ENCODE assay signal across 13 mouse cellular contexts in the genomic region with DNA sequence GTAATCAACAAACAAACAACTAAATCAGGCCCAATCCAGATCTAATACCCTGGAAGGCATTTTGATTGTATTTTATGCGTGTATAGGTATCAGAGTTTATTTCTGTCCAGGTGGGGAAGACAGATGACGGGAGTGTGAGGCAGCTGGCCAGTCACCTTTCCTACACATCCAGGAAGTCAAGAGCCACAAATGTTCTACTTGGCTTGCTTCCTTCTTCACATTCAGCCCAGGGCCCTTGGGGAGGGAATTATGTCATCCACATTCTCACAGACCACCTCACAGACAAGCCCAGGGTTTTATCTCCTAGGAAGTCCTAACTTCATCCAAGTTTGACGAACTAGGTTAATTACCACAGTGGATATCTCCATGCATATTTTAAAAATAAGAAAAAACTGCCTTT.
DNase-seq lines count a peak whose midpoint lies in the region; ATAC-seq and TF ChIP-seq lines count a peak whose summit lies in the region.
"Had no signal": no experiment of that assay in that cellular context is flagged by ENCODE, and none has a peak within 500 bp of the region (broad histone marks: within the 10 kb centered on the region; RNA-seq: fewer than 3 reads in every experiment).

No protein-coding gene starts in this region.

- H3K4me2 ChIP-seq in embryonic facial prominence, embryonic 14.5 days (ENCODE audit: low read depth, low read length), result no peak overlapping the region
- H3K4me2 ChIP-seq in intestine, embryonic 14.5 days (ENCODE audit: low read length), result no peak overlapping the region
- no peak overlapping the region for H3K4me2 ChIP-seq in intestine, postnatal 0 days (replicated peaks; ENCODE audit: low read depth)
- H3K4me2 ChIP-seq in heart, embryonic 16.5 days (ENCODE audit: low read depth, low read length), result peak overlapping the region; percentile 44
- H3K4me2 ChIP-seq: neural tube, embryonic 13.5 days had no signal

- H3K4me3 ChIP-seq in embryonic facial prominence, embryonic 14.5 days (ENCODE audit: low read depth, low read length), result no peak overlapping the region
- no peak overlapping the region for H3K4me3 ChIP-seq in embryonic facial prominence, embryonic 10.5 days
- no peak overlapping the region for H3K4me3 ChIP-seq in intestine, embryonic 14.5 days (ENCODE audit: low read depth, low read length)
- no peak overlapping the region for H3K4me3 ChIP-seq in intestine, postnatal 0 days (ENCODE audit: low read depth, low read length)
- no peak overlapping the region for H3K4me3 ChIP-seq in heart, embryonic 16.5 days (ENCODE audit: low read length)
- H3K4me3 ChIP-seq: neural tube, embryonic 13.5 days had no signal

- H3K9me3 ChIP-seq in embryonic facial prominence, embryonic 14.5 days (ENCODE audit: control insufficient read depth, low read length), result no peaks in the 10 kb centered on the region
- no peaks in the 10 kb centered on the region for H3K9me3 ChIP-seq in embryonic facial prominence, embryonic 10.5 days
- H3K9me3 ChIP-seq in intestine, embryonic 14.5 days (ENCODE audit: control insufficient read depth, low read length), result no peaks in the 10 kb centered on the region
- no peaks in the 10 kb centered on the region for H3K9me3 ChIP-seq in intestine, postnatal 0 days (ENCODE audit: control insufficient read depth)
- H3K9me3 ChIP-seq in heart, embryonic 16.5 days (replicated peaks; ENCODE audit: control insufficient read depth, low read length), result no peaks in the 10 kb centered on the region; the same call in 1 of the 2 replicates
- H3K9me3 ChIP-seq: G1E had no signal

- 65% methylated on average over 3 of the region's 3 CpGs for WGBS in embryonic facial prominence, embryonic 14.5 days
- WGBS in embryonic facial prominence, embryonic 10.5 days, result 84% methylated on average over 3 of the region's 3 CpGs
- WGBS in intestine, embryonic 14.5 days, result 75% methylated on average over 3 of the region's 3 CpGs
- 63% methylated on average over 3 of the region's 3 CpGs for WGBS in intestine, postnatal 0 days
- WGBS in heart, embryonic 16.5 days, result 33% methylated on average over 3 of the region's 3 CpGs

- no peaks in the 10 kb centered on the region for H3K27me3 ChIP-seq in embryonic facial prominence, embryonic 14.5 days (replicated peaks; ENCODE audit: control insufficient read depth, insufficient read depth, low read length)
- H3K27me3 ChIP-seq in embryonic facial prominence, embryonic 10.5 days (replicated peaks; ENCODE audit: low read depth, poor library complexity, severe bottlenecking), result no peaks in the 10 kb centered on the region
- H3K27me3 ChIP-seq in intestine, embryonic 14.5 days (replicated peaks; ENCODE audit: control insufficient read depth, insufficient read depth, low read length), result no peaks in the 10 kb centered on the region
- H3K27me3 ChIP-seq in intestine, postnatal 0 days (replicated peaks; ENCODE audit: control insufficient read depth, insufficient read depth, low read length), result no peaks in the 10 kb centered on the region
- H3K27me3 ChIP-seq in heart, embryonic 16.5 days (ENCODE audit: control insufficient read depth, insufficient read depth, low read length), result no peaks in the 10 kb centered on the region
- H3K27me3 ChIP-seq: neural tube, embryonic 13.5 days had no signal

- peak overlapping the region; percentile 2; the same call in 1 of the 2 replicates for H3K27ac ChIP-seq in embryonic facial prominence, embryonic 14.5 days (replicated peaks; ENCODE audit: low read depth, low read length)
- no peak overlapping the region for H3K27ac ChIP-seq in embryonic facial prominence, embryonic 10.5 days (replicated peaks)
- H3K27ac ChIP-seq in intestine, embryonic 14.5 days (ENCODE audit: low read depth), result 0 out of 2 replicates have a peak overlapping the region, but pooled peaks have one; percentile 9
- H3K27ac ChIP-seq in intestine, postnatal 0 days (ENCODE audit: low read depth, low read length), result no peak overlapping the region
- peak overlapping the region; percentile 76 for H3K27ac ChIP-seq in heart, embryonic 16.5 days (ENCODE audit: low read length)
- H3K27ac ChIP-seq: macrophage had no signal

- ATAC-seq in embryonic facial prominence, embryonic 14.5 days (ENCODE audit: low read depth), result peak; percentile 64; the same call in 1 of the 2 replicates
- no peak for ATAC-seq in intestine, embryonic 14.5 days (replicated peaks; ENCODE audit: low FRiP score, low TSS enrichment, low read depth)
- ATAC-seq in intestine, postnatal 0 days, result no peak
- no peak for ATAC-seq in heart, embryonic 16.5 days (replicated peaks; ENCODE audit: extremely low read depth, insufficient read depth, low FRiP score)

- H3K36me3 ChIP-seq in embryonic facial prominence, embryonic 14.5 days (ENCODE audit: control insufficient read depth, insufficient read depth, low read length), result no peaks in the 10 kb centered on the region
- H3K36me3 ChIP-seq in embryonic facial prominence, embryonic 10.5 days (replicated peaks), result no peaks in the 10 kb centered on the region
- H3K36me3 ChIP-seq in intestine, embryonic 14.5 days (ENCODE audit: control insufficient read depth, insufficient read depth, low read length), result no peaks in the 10 kb centered on the region
- H3K36me3 ChIP-seq in intestine, postnatal 0 days (ENCODE audit: control insufficient read depth, insufficient read depth), result no peaks in the 10 kb centered on the region
- no peaks in the 10 kb centered on the region for H3K36me3 ChIP-seq in heart, embryonic 16.5 days (ENCODE audit: control insufficient read depth, insufficient read depth)
- H3K36me3 ChIP-seq: G1E; neural tube, embryonic 13.5 days had no signal

- H3K9ac ChIP-seq in embryonic facial prominence, embryonic 14.5 days (ENCODE audit: low read depth, low read length), result no peak overlapping the region
- no peak overlapping the region for H3K9ac ChIP-seq in intestine, embryonic 14.5 days (ENCODE audit: low read length)
- H3K9ac ChIP-seq in intestine, postnatal 0 days (ENCODE audit: low read depth, low read length), result no peak overlapping the region
- H3K9ac ChIP-seq in heart, embryonic 16.5 days (ENCODE audit: low read length), result peak overlapping the region; percentile 32
- H3K9ac ChIP-seq: neural tube, embryonic 13.5 days had no signal

- DNase-seq in embryonic facial prominence, embryonic 14.5 days (ENCODE audit: low spot score), result peak; percentile 53
- no peak for DNase-seq in embryonic facial prominence, embryonic 10.5 days (ENCODE audit: low spot score)
- DNase-seq in intestine, embryonic 14.5 days (ENCODE audit: low spot score), result no peak
- peak; percentile 47 for DNase-seq in 3T3-L1 (ENCODE audit: low read depth, low spot score)
- no peak for DNase-seq in natural killer cell, adult 2 months (ENCODE audit: low spot score in 2 of 2)
- no peak for DNase-seq in thymus, postnatal 0 days (ENCODE audit: low spot score)
- DNase-seq: kidney, adult 2 months; liver had no signal

- peaks cover 16% of the 10 kb centered on the region for H3K4me1 ChIP-seq in embryonic facial prominence, embryonic 14.5 days (ENCODE audit: control insufficient read depth, insufficient read depth, low read length)
- H3K4me1 ChIP-seq in embryonic facial prominence, embryonic 10.5 days, result peaks cover 4% of the 10 kb centered on the region; the same call in 1 of the 2 replicates
- H3K4me1 ChIP-seq in intestine, embryonic 14.5 days (replicated peaks; ENCODE audit: control insufficient read depth, insufficient read depth, low read length), result peaks cover 13% of the 10 kb centered on the region; the same call in 1 of the 2 replicates
- H3K4me1 ChIP-seq in intestine, postnatal 0 days (replicated peaks; ENCODE audit: control insufficient read depth, insufficient read depth, low read length), result 0 out of 2 replicates have a peak, but pooled peaks cover 5% of the 10 kb centered on the region
- peaks cover 24% of the 10 kb centered on the region for H3K4me1 ChIP-seq in heart, embryonic 16.5 days (ENCODE audit: control insufficient read depth, insufficient read depth, low read length)

- TF ChIP-seq CTCF in intestine, postnatal 0 days (IDR thresholded peaks at IDR 0.05; ENCODE audit: low read depth), result no peak

Comparison
In these comparisons a context has a peak if more than half of its experiments do, and no peak if none do; other contexts are left out.
1. DNase-seq: peak in embryonic facial prominence, embryonic 14.5 days (single experiment) and 3T3-L1 (single experiment); none in embryonic facial prominence, embryonic 10.5 days (single experiment), intestine, embryonic 14.5 days (single experiment), natural killer cell, adult 2 months (0 of 2) and thymus, postnatal 0 days (single experiment).
2. H3K27ac ChIP-seq: peak in embryonic facial prominence, embryonic 14.5 days (single experiment), intestine, embryonic 14.5 days (single experiment) and heart, embryonic 16.5 days (single experiment); none in embryonic facial prominence, embryonic 10.5 days (single experiment) and intestine, postnatal 0 days (single experiment).